In genomic region chr14:67613691-67614090, GRCm38 (mm10) we compare ENCODE assay signal across 12 mouse cellular contexts.
DNase-seq lines count a peak whose midpoint lies in the region; ATAC-seq lines count a peak whose summit lies in the region.
"Had no signal": no experiment of that assay in that cellular context is flagged by ENCODE, and none has a peak within 500 bp of the region (broad histone marks: within the 10 kb centered on the region; RNA-seq: fewer than 3 reads in every experiment).

No protein-coding gene starts in this region.

- no peak overlapping the region for H3K9ac ChIP-seq in heart, embryonic 11.5 days (ENCODE audit: low read depth, low read length)
- H3K9ac ChIP-seq in lung, embryonic 16.5 days (ENCODE audit: low read length), result no peak overlapping the region
- no peak overlapping the region for H3K9ac ChIP-seq in intestine, embryonic 15.5 days
- no peak overlapping the region for H3K9ac ChIP-seq in stomach, embryonic 14.5 days (replicated peaks; ENCODE audit: low read depth, low read length)
- H3K9ac ChIP-seq: liver, embryonic 14.5 days; midbrain, embryonic 15.5 days had no signal

- no peaks in the 10 kb centered on the region for H3K27me3 ChIP-seq in heart, embryonic 11.5 days (ENCODE audit: control insufficient read depth, insufficient read depth, low read length)
- no peaks in the 10 kb centered on the region for H3K27me3 ChIP-seq in lung, embryonic 16.5 days (ENCODE audit: control insufficient read depth, insufficient read depth, low read depth, low read length)
- no peaks in the 10 kb centered on the region for H3K27me3 ChIP-seq in intestine, embryonic 15.5 days (replicated peaks)
- 0 out of 2 replicates have a peak, but pooled peaks cover 2% of the 10 kb centered on the region for H3K27me3 ChIP-seq in stomach, embryonic 14.5 days (ENCODE audit: control insufficient read depth, insufficient read depth, low read length)

- peak overlapping the region; percentile 48 for H3K4me2 ChIP-seq in heart, embryonic 11.5 days
- peak overlapping the region; percentile 51 for H3K4me2 ChIP-seq in lung, embryonic 16.5 days (ENCODE audit: low read depth, low read length)
- peak overlapping the region; percentile 55 for H3K4me2 ChIP-seq in intestine, embryonic 15.5 days (replicated peaks)
- H3K4me2 ChIP-seq in stomach, embryonic 14.5 days (replicated peaks; ENCODE audit: low read depth, low read length), result peak overlapping the region; percentile 45

- WGBS in heart, embryonic 11.5 days (ENCODE audit: insufficient replicate concordance), result 77% methylated on average over 13 of the region's 13 CpGs
- 56% methylated on average over 13 of the region's 13 CpGs for WGBS in lung, embryonic 16.5 days
- WGBS in intestine, embryonic 15.5 days, result 58% methylated on average over 13 of the region's 13 CpGs
- WGBS in stomach, embryonic 14.5 days, result 49% methylated on average over 13 of the region's 13 CpGs

- no peak overlapping the region for H3K27ac ChIP-seq in heart, embryonic 11.5 days (ENCODE audit: low read depth, low read length)
- no peak overlapping the region for H3K27ac ChIP-seq in lung, embryonic 16.5 days (ENCODE audit: low read length)
- no peak overlapping the region for H3K27ac ChIP-seq in intestine, embryonic 15.5 days
- no peak overlapping the region for H3K27ac ChIP-seq in stomach, embryonic 14.5 days (ENCODE audit: low read length)
- H3K27ac ChIP-seq: forebrain, embryonic 10.5 days; liver, embryonic 14.5 days; midbrain, embryonic 15.5 days had no signal

- H3K36me3 ChIP-seq in heart, embryonic 11.5 days (ENCODE audit: control insufficient read depth, insufficient read depth, low read length), result no peaks in the 10 kb centered on the region
- H3K36me3 ChIP-seq in lung, embryonic 16.5 days (ENCODE audit: control insufficient read depth, insufficient read depth, low read length), result no peaks in the 10 kb centered on the region
- no peaks in the 10 kb centered on the region for H3K36me3 ChIP-seq in intestine, embryonic 15.5 days
- H3K36me3 ChIP-seq in stomach, embryonic 14.5 days (ENCODE audit: control insufficient read depth, insufficient read depth, low read length), result no peaks in the 10 kb centered on the region
- H3K36me3 ChIP-seq: forebrain, embryonic 10.5 days; midbrain, embryonic 15.5 days had no signal

- no peaks in the 10 kb centered on the region for H3K9me3 ChIP-seq in heart, embryonic 11.5 days (replicated peaks; ENCODE audit: control insufficient read depth, low read length)
- H3K9me3 ChIP-seq in lung, embryonic 16.5 days (ENCODE audit: control insufficient read depth, low read length), result no peaks in the 10 kb centered on the region
- no peaks in the 10 kb centered on the region for H3K9me3 ChIP-seq in intestine, embryonic 15.5 days
- no peaks in the 10 kb centered on the region for H3K9me3 ChIP-seq in stomach, embryonic 14.5 days (ENCODE audit: control insufficient read depth, low read depth, low read length)
- H3K9me3 ChIP-seq: forebrain, embryonic 10.5 days; midbrain, embryonic 15.5 days had no signal

- peaks cover 4% of the 10 kb centered on the region; the same call in 1 of the 2 replicates for H3K4me1 ChIP-seq in heart, embryonic 11.5 days (ENCODE audit: control insufficient read depth, insufficient read depth, low read length)
- H3K4me1 ChIP-seq in lung, embryonic 16.5 days (replicated peaks; ENCODE audit: control insufficient read depth, insufficient read depth, low read length), result peaks cover 12% of the 10 kb centered on the region
- peaks cover 5% of the 10 kb centered on the region for H3K4me1 ChIP-seq in intestine, embryonic 15.5 days (replicated peaks)
- H3K4me1 ChIP-seq in stomach, embryonic 14.5 days (ENCODE audit: control insufficient read depth, insufficient read depth, low read length), result peaks cover 12% of the 10 kb centered on the region; the same call in 1 of the 2 replicates

- H3K4me3 ChIP-seq in heart, embryonic 11.5 days (ENCODE audit: low read depth, low read length), result no peak overlapping the region
- H3K4me3 ChIP-seq in lung, embryonic 16.5 days (ENCODE audit: low read length), result peak overlapping the region; percentile 32
- H3K4me3 ChIP-seq in intestine, embryonic 15.5 days (replicated peaks), result peak overlapping the region; percentile 10
- peak overlapping the region; percentile 19 for H3K4me3 ChIP-seq in stomach, embryonic 14.5 days (ENCODE audit: low read depth, low read length)
- H3K4me3 ChIP-seq: forebrain, embryonic 10.5 days; midbrain, embryonic 15.5 days had no signal

- no peak for ATAC-seq in heart, embryonic 11.5 days (replicated peaks; ENCODE audit: insufficient number of reproducible peaks, low FRiP score, low TSS enrichment)
- ATAC-seq in lung, embryonic 16.5 days (ENCODE audit: low read depth), result no peak
- ATAC-seq in intestine, embryonic 15.5 days, result no peak
- ATAC-seq in stomach, embryonic 14.5 days (ENCODE audit: insufficient number of reproducible peaks, insufficient read depth, low FRiP score, low read depth), result no peak
- ATAC-seq: midbrain, embryonic 15.5 days had no signal

- DNase-seq in heart, adult 9 months (ENCODE audit: low spot score in 2 of 2), result no peak
- DNase-seq in lung, postnatal 10 days, result no peak
- no peak for DNase-seq in layer of hippocampus, postnatal 14 days (ENCODE audit: low spot score in 2 of 2)
- DNase-seq in spleen, postnatal 36 days (ENCODE audit: low spot score in 2 of 2), result no peak
- DNase-seq: thymus, adult 2 months had no signal
